Mouse (Mus musculus): ENCODE results near the gene Znfx1.

Znfx1 gene

GRCm38 (mm10) chr2:167071641-167072601, 9.1 kb upstream of the Znfx1 start:
- peak; percentile 96 for DNase-seq

- no peak for DNase-seq
Measured at GRCm38 (mm10) chr2:167071266-167071640, 8.4 kb upstream of the Znfx1 start.

GRCm38 (mm10) chr2:167070341-167070740, 7.5 kb upstream of the Znfx1 start:
- DNase-seq: no peak

- DNase-seq: no peak
Measured at GRCm38 (mm10) chr2:167067575-167067974, 4.8 kb upstream of the Znfx1 start.

- DNase-seq: no peak
Measured at GRCm38 (mm10) chr2:167066528-167067516, 4.0 kb upstream of the Znfx1 start.

GRCm38 (mm10) chr2:167066031-167066430, 3.2 kb upstream of the Znfx1 start:
- DNase-seq: no peak

GRCm38 (mm10) chr2:167064601-167065295, 1.9 kb upstream of the Znfx1 start:
- no peak for DNase-seq

GRCm38 (mm10) chr2:167063906-167064496, 1.2 kb upstream of the Znfx1 start:
- no peak for DNase-seq

GRCm38 (mm10) chr2:167062497-167062911, 311 bp downstream of the Znfx1 start:
- DNase-seq: peak; percentile 95

- DNase-seq: no peak
Measured at GRCm38 (mm10) chr2:167061381-167062034, 1.3 kb downstream of the Znfx1 start.

- DNase-seq: no peak
Measured at GRCm38 (mm10) chr2:167060761-167061160, 2.1 kb downstream of the Znfx1 start.

GRCm38 (mm10) chr2:167060360-167060759, 2.5 kb downstream of the Znfx1 start:
- no peak for DNase-seq

- peak; percentile 65 for DNase-seq
Measured at GRCm38 (mm10) chr2:167059960-167060359, 2.9 kb downstream of the Znfx1 start.

- no peak for DNase-seq
Measured at GRCm38 (mm10) chr2:167059536-167059935, 3.3 kb downstream of the Znfx1 start.

GRCm38 (mm10) chr2:167058814-167059387, 3.9 kb downstream of the Znfx1 start:
- DNase-seq: no peak

GRCm38 (mm10) chr2:167058201-167058600, 4.6 kb downstream of the Znfx1 start:
- DNase-seq: no peak

GRCm38 (mm10) chr2:167056942-167057323, 5.9 kb downstream of the Znfx1 start:
- no peak for DNase-seq

- DNase-seq: no peak
Measured at GRCm38 (mm10) chr2:167056210-167056941, 6.4 kb downstream of the Znfx1 start.

- DNase-seq: peak; percentile 56
Measured at GRCm38 (mm10) chr2:167055386-167055785, 7.4 kb downstream of the Znfx1 start.

GRCm38 (mm10) chr2:167053127-167053844, 9.5 kb downstream of the Znfx1 start:
- DNase-seq: no peak

All from kidney, adult 18-20 months (tissue).